Mouse (Mus musculus): ENCODE measurements around the gene Med8.
A peak's percentile ranks its signal among the peaks of the same experiment; 100 is the strongest.

Med8 gene

GRCm38 (mm10) chr4:118415779-118416178 is 6.6 kb downstream of the Med8 start:
- DNase-seq (ENCODE audit: low spot score in 2 of 2): no peak

GRCm38 (mm10) chr4:118416329-118416728 is 7.2 kb downstream of the Med8 start:
- no peak for DNase-seq (ENCODE audit: low spot score in 2 of 2)

- no peak for DNase-seq (ENCODE audit: low spot score in 2 of 2)
Measured at GRCm38 (mm10) chr4:118417112-118417797, 8.1 kb downstream of the Med8 start.

- DNase-seq (ENCODE audit: low spot score in 2 of 2): no peak
Measured at GRCm38 (mm10) chr4:118421384-118421783, 12.2 kb downstream of the Med8 start.

- no peak for DNase-seq (ENCODE audit: low spot score in 2 of 2)
Measured at GRCm38 (mm10) chr4:118424541-118425160, 15.5 kb downstream of the Med8 start.

GRCm38 (mm10) chr4:118425374-118425773 is 16.2 kb downstream of the Med8 start:
- no peak for DNase-seq (ENCODE audit: low spot score in 2 of 2)

GRCm38 (mm10) chr4:118427415-118427767 is 18.3 kb downstream of the Med8 start:
- no peak for DNase-seq (ENCODE audit: low spot score in 2 of 2)

GRCm38 (mm10) chr4:118427768-118428451 is 18.8 kb downstream of the Med8 start, which contains the start of gene Elovl1:
TSS of gene Elovl1 (plus strand) at chr4:118428093.
- DNase-seq (ENCODE audit: low spot score in 2 of 2): peak; percentile 80 to 86

GRCm38 (mm10) chr4:118428531-118429214 is 19.5 kb downstream of the Med8 start:
- no peak for DNase-seq (ENCODE audit: low spot score in 2 of 2)

GRCm38 (mm10) chr4:118429215-118429895 is 20.2 kb downstream of the Med8 start:
- peak in 1 of 2 experiments; percentile 42 for DNase-seq (ENCODE audit: low spot score in 2 of 2)

GRCm38 (mm10) chr4:118432332-118432731 is 23.2 kb downstream of the Med8 start:
- DNase-seq (ENCODE audit: low spot score in 2 of 2): no peak

- DNase-seq (ENCODE audit: low spot score in 2 of 2): peak; percentile 88 to 91
Measured at GRCm38 (mm10) chr4:118436820-118437603, 27.9 kb downstream of the Med8 start, which contains the start of gene Cdc20. TSS of gene Cdc20 (minus strand) at chr4:118437352.

GRCm38 (mm10) chr4:118437829-118438253 is 28.7 kb downstream of the Med8 start:
- peak; percentile 59 to 61 for DNase-seq (ENCODE audit: low spot score in 2 of 2)

- DNase-seq (ENCODE audit: low spot score in 2 of 2): no peak
Measured at GRCm38 (mm10) chr4:118445088-118445487, 36.0 kb downstream of the Med8 start.

- no peak for DNase-seq (ENCODE audit: low spot score in 2 of 2)
Measured at GRCm38 (mm10) chr4:118445781-118446414, 36.8 kb downstream of the Med8 start.

- DNase-seq (ENCODE audit: low spot score in 2 of 2): no peak
Measured at GRCm38 (mm10) chr4:118446415-118447153, 37.4 kb downstream of the Med8 start.

GRCm38 (mm10) chr4:118457345-118457975 is 48.3 kb downstream of the Med8 start, which contains the start of gene Mpl:
TSS of gene Mpl (minus strand) at chr4:118457513.
- no peak for DNase-seq (ENCODE audit: low spot score in 2 of 2)

GRCm38 (mm10) chr4:118464956-118465355 is 55.8 kb downstream of the Med8 start:
- DNase-seq (ENCODE audit: low spot score in 2 of 2): no peak
